Mouse (Mus musculus) spleen, postnatal 4 days (tissue): ENCODE measurements around the gene Rsg1.

Experiments
- DNase-seq, 2 experiments: peaks; one replicate each; pipeline ENCODE4 v3.0.0; 2022; ENCODE audit warnings: low spot score in 2 of 2

Rsg1 gene

GRCm38 (mm10) chr4:141247776-141248613 is 34.2 kb downstream of the Rsg1 start:
- no peak for DNase-seq

GRCm38 (mm10) chr4:141248614-141248978 is 34.8 kb downstream of the Rsg1 start:
- DNase-seq, result no peak

- no peak for DNase-seq
These were observed 35.6 kb downstream of the Rsg1 start for GRCm38 (mm10) chr4:141249383-141249782.

- no peak for DNase-seq
These were observed 37.3 kb downstream of the Rsg1 start for GRCm38 (mm10) chr4:141251071-141251470.

GRCm38 (mm10) chr4:141252641-141253040 is 38.9 kb downstream of the Rsg1 start:
- no peak for DNase-seq

GRCm38 (mm10) chr4:141254234-141254633 is 40.5 kb downstream of the Rsg1 start:
- DNase-seq, result no peak

- DNase-seq, result no peak
These were observed 43.7 kb downstream of the Rsg1 start for GRCm38 (mm10) chr4:141257440-141257839.

GRCm38 (mm10) chr4:141259413-141259812 is 45.7 kb downstream of the Rsg1 start:
- no peak for DNase-seq

GRCm38 (mm10) chr4:141260007-141260723 is 46.4 kb downstream of the Rsg1 start:
- no peak for DNase-seq

GRCm38 (mm10) chr4:141262906-141263637 is 49.3 kb downstream of the Rsg1 start:
- no peak for DNase-seq

- DNase-seq, result no peak
These were observed 52.4 kb downstream of the Rsg1 start for GRCm38 (mm10) chr4:141265979-141266637.

GRCm38 (mm10) chr4:141267250-141267649 is 53.5 kb downstream of the Rsg1 start:
- no peak for DNase-seq

- DNase-seq, result peak in 1 of 2 experiments; percentile 40
These were observed 54.1 kb downstream of the Rsg1 start for GRCm38 (mm10) chr4:141267837-141268236.

- no peak for DNase-seq
These were observed 54.6 kb downstream of the Rsg1 start for GRCm38 (mm10) chr4:141268350-141268749.

- DNase-seq, result no peak
These were observed 55.3 kb downstream of the Rsg1 start for GRCm38 (mm10) chr4:141269080-141269479.

GRCm38 (mm10) chr4:141270201-141270940 is 56.6 kb downstream of the Rsg1 start:
- DNase-seq, result no peak

- no peak for DNase-seq
These were observed 57.5 kb downstream of the Rsg1 start for GRCm38 (mm10) chr4:141271228-141271627.

GRCm38 (mm10) chr4:141271721-141272120 is 58.0 kb downstream of the Rsg1 start:
- DNase-seq, result no peak

- DNase-seq, result no peak
These were observed 59.1 kb downstream of the Rsg1 start for GRCm38 (mm10) chr4:141272878-141273277.

- peak; percentile 76 to 93 for DNase-seq
These were observed 59.5 kb downstream of the Rsg1 start for GRCm38 (mm10) chr4:141273296-141273695.
